ENCODE assay signal across 10 mouse cellular contexts in genomic region chr11:69628286-69628685, GRCm38 (mm10). TPM values are rescaled to one million over a fixed set of nuclear protein-coding genes. Genes with fewer than 3 reads are reported as not detected.
DNase-seq lines count a peak whose midpoint lies in the region; ATAC-seq lines count a peak whose summit lies in the region.
"Had no signal": no experiment of that assay in that cellular context is flagged by ENCODE, and none has a peak within 500 bp of the region (broad histone marks: within the 10 kb centered on the region; RNA-seq: fewer than 3 reads in every experiment).

No protein-coding gene starts in this region.

- H3K9ac ChIP-seq in neural tube, embryonic 15.5 days (replicated peaks): no peak overlapping the region
- no peak overlapping the region for H3K9ac ChIP-seq in liver, embryonic 11.5 days (ENCODE audit: low read depth, low read length)
- H3K9ac ChIP-seq: heart, embryonic 15.5 days; stomach, embryonic 15.5 days had no signal

- H3K9me3 ChIP-seq in neural tube, embryonic 15.5 days (replicated peaks): no peaks in the 10 kb centered on the region
- no peaks in the 10 kb centered on the region for H3K9me3 ChIP-seq in embryonic facial prominence, embryonic 10.5 days
- no peaks in the 10 kb centered on the region for H3K9me3 ChIP-seq in liver, embryonic 11.5 days (ENCODE audit: control insufficient read depth, low read length)
- H3K9me3 ChIP-seq: heart, embryonic 15.5 days; stomach, embryonic 15.5 days had no signal

- peaks cover 6% of the 10 kb centered on the region for H3K4me1 ChIP-seq in neural tube, embryonic 15.5 days
- peaks cover 7% of the 10 kb centered on the region; the same call in 1 of the 2 replicates for H3K4me1 ChIP-seq in embryonic facial prominence, embryonic 10.5 days
- peaks cover 6% of the 10 kb centered on the region; the same call in 1 of the 2 replicates for H3K4me1 ChIP-seq in liver, embryonic 11.5 days (replicated peaks; ENCODE audit: control insufficient read depth, insufficient read depth, low read length)
- H3K4me1 ChIP-seq: stomach, embryonic 15.5 days had no signal

- H3K36me3 ChIP-seq in neural tube, embryonic 15.5 days: no peaks in the 10 kb centered on the region
- H3K36me3 ChIP-seq in embryonic facial prominence, embryonic 10.5 days (replicated peaks): 0 out of 2 replicates have a peak, but pooled peaks cover 4% of the 10 kb centered on the region
- H3K36me3 ChIP-seq in liver, embryonic 11.5 days (ENCODE audit: control insufficient read depth, insufficient read depth, low read length): no peaks in the 10 kb centered on the region
- H3K36me3 ChIP-seq: heart, embryonic 15.5 days; stomach, embryonic 15.5 days had no signal

- no peaks in the 10 kb centered on the region for H3K27me3 ChIP-seq in neural tube, embryonic 15.5 days (replicated peaks)
- H3K27me3 ChIP-seq in embryonic facial prominence, embryonic 10.5 days (replicated peaks; ENCODE audit: low read depth, poor library complexity, severe bottlenecking): no peaks in the 10 kb centered on the region
- H3K27me3 ChIP-seq in liver, embryonic 11.5 days (replicated peaks; ENCODE audit: control insufficient read depth, insufficient read depth, low read length): no peaks in the 10 kb centered on the region
- H3K27me3 ChIP-seq: heart, embryonic 15.5 days; stomach, embryonic 15.5 days had no signal

- 36% methylated on average over 6 of the region's 6 CpGs for WGBS in neural tube, embryonic 15.5 days
- 35% methylated on average over 6 of the region's 6 CpGs for WGBS in embryonic facial prominence, embryonic 10.5 days
- WGBS in liver, embryonic 11.5 days: 35% methylated on average over 6 of the region's 6 CpGs

- peak; percentile 88 for DNase-seq in neural tube, embryonic 10.5 days (ENCODE audit: extremely low spot score, low spot score)
- peak; percentile 82 for DNase-seq in adrenal gland, postnatal 14 days
- peak; percentile 85 for DNase-seq in embryonic facial prominence, embryonic 10.5 days (ENCODE audit: low spot score)
- DNase-seq in kidney, adult 8-10 months: peak; percentile 67 to 85
- DNase-seq in liver, embryonic 11.5 days (ENCODE audit: low spot score): peak; percentile 72
- peak; percentile 69 for DNase-seq in right cerebral cortex, adult 18-20 months
- DNase-seq in urinary bladder, postnatal 36 days (ENCODE audit: low spot score in 2 of 2): peak; percentile 52 to 73

- no peak overlapping the region for H3K4me2 ChIP-seq in neural tube, embryonic 15.5 days
- H3K4me2 ChIP-seq in liver, embryonic 11.5 days: no peak overlapping the region
- H3K4me2 ChIP-seq: heart, embryonic 15.5 days; stomach, embryonic 15.5 days had no signal

- no peak for ATAC-seq in neural tube, embryonic 15.5 days (ENCODE audit: low FRiP score)
- no peak for ATAC-seq in liver, embryonic 11.5 days (replicated peaks; ENCODE audit: low FRiP score)

- H3K4me3 ChIP-seq in neural tube, embryonic 15.5 days (replicated peaks): no peak overlapping the region
- H3K4me3 ChIP-seq in embryonic facial prominence, embryonic 10.5 days: no peak overlapping the region
- no peak overlapping the region for H3K4me3 ChIP-seq in liver, embryonic 11.5 days (ENCODE audit: low read depth, low read length)
- H3K4me3 ChIP-seq: heart, embryonic 15.5 days; stomach, embryonic 15.5 days had no signal

- H3K27ac ChIP-seq in neural tube, embryonic 15.5 days (replicated peaks): no peak overlapping the region
- no peak overlapping the region for H3K27ac ChIP-seq in embryonic facial prominence, embryonic 10.5 days (replicated peaks)
- H3K27ac ChIP-seq in liver, embryonic 11.5 days (ENCODE audit: low read depth, low read length): no peak overlapping the region
- H3K27ac ChIP-seq: heart, embryonic 15.5 days; stomach, embryonic 15.5 days had no signal

RNA-seq across cellular contexts. Expression of gene Fxr2, which starts 4.5 kb away (rescaled TPM):
- 32.5 and 38.7 TPM in 2 replicates for polyA plus RNA-seq in neural tube, embryonic 15.5 days (2015; fragmentation: Nextera tagmentation; extraction: Ambion mirVana)
- 75.5 and 84.3 TPM in 2 replicates for total RNA-seq in adrenal gland, postnatal 14 days (2021)
- 45.2 and 45.5 TPM in 2 replicates for polyA plus RNA-seq in embryonic facial prominence, embryonic 10.5 days (2016; fragmentation: Nextera tagmentation; extraction: Ambion mirVana)
- polyA plus RNA-seq in liver, embryonic 11.5 days (2014; fragmentation: Nextera tagmentation; extraction: Ambion mirVana): 22.8 and 26.2 TPM in 2 replicates

RNA-seq across cellular contexts. Expression of gene Sat2, which starts 6.5 kb away (rescaled TPM):
- 22.0 and 24.7 TPM in 2 replicates for polyA plus RNA-seq in neural tube, embryonic 15.5 days (2015; fragmentation: Nextera tagmentation; extraction: Ambion mirVana)
- 7.9 and 8.2 TPM in 2 replicates for total RNA-seq in adrenal gland, postnatal 14 days (2021)
- polyA plus RNA-seq in embryonic facial prominence, embryonic 10.5 days (2016; fragmentation: Nextera tagmentation; extraction: Ambion mirVana): 16.0 TPM in 2 replicates
- 16.7 and 18.0 TPM in 2 replicates for polyA plus RNA-seq in liver, embryonic 11.5 days (2014; fragmentation: Nextera tagmentation; extraction: Ambion mirVana)

RNA-seq across cellular contexts. Expression of gene Shbg, which starts 10.6 kb away (rescaled TPM):
- not detected in 2 replicates for polyA plus RNA-seq in neural tube, embryonic 15.5 days (2015; fragmentation: Nextera tagmentation; extraction: Ambion mirVana)
- total RNA-seq in adrenal gland, postnatal 14 days (2021): not detected in 2 replicates
- polyA plus RNA-seq in embryonic facial prominence, embryonic 10.5 days (2016; fragmentation: Nextera tagmentation; extraction: Ambion mirVana): not detected in 2 replicates
- 42.9 and 43.8 TPM in 2 replicates for polyA plus RNA-seq in liver, embryonic 11.5 days (2014; fragmentation: Nextera tagmentation; extraction: Ambion mirVana)
- polyA plus RNA-seq: heart, embryonic 15.5 days had no signal

RNA-seq across cellular contexts. Expression of gene Atp1b2, which starts 22.5 kb away (rescaled TPM):
- polyA plus RNA-seq in neural tube, embryonic 15.5 days (2015; fragmentation: Nextera tagmentation; extraction: Ambion mirVana): 76.7 and 77.0 TPM in 2 replicates
- total RNA-seq in adrenal gland, postnatal 14 days (2021): 37.4 and 39.7 TPM in 2 replicates
- 3.2 TPM in 2 replicates for polyA plus RNA-seq in embryonic facial prominence, embryonic 10.5 days (2016; fragmentation: Nextera tagmentation; extraction: Ambion mirVana)
- polyA plus RNA-seq in liver, embryonic 11.5 days (2014; fragmentation: Nextera tagmentation; extraction: Ambion mirVana): 76.2 and 79.5 TPM in 2 replicates

RNA-seq across cellular contexts. Expression of gene Sox15, which starts 26.8 kb away (rescaled TPM):
- polyA plus RNA-seq in neural tube, embryonic 15.5 days (2015; fragmentation: Nextera tagmentation; extraction: Ambion mirVana): not detected in 2 replicates
- total RNA-seq in adrenal gland, postnatal 14 days (2021): 0.45 TPM in 1 of 2 replicates, not detected in the other
- polyA plus RNA-seq in embryonic facial prominence, embryonic 10.5 days (2016; fragmentation: Nextera tagmentation; extraction: Ambion mirVana): 0.17 TPM in 1 of 2 replicates, not detected in the other
- polyA plus RNA-seq in liver, embryonic 11.5 days (2014; fragmentation: Nextera tagmentation; extraction: Ambion mirVana): not detected in 2 replicates
- polyA plus RNA-seq: heart, embryonic 15.5 days had no signal

Comparison
In these comparisons a context has a peak if more than half of its experiments do, and no peak if none do; other contexts are left out.
1. RNA of gene Shbg, which starts 10.6 kb away (polyA plus RNA-seq): 42.9 to 43.8 TPM in liver, embryonic 11.5 days; not detected in embryonic facial prominence, embryonic 10.5 days and not detected in neural tube, embryonic 15.5 days; every median in the first group is over 10 times any median in the second.
2. Peak in every context shown above with its lines, with median percentiles within 50 percentile points of each other: DNase-seq.